Comparison of ENCODE assay signal across 25 mouse cellular contexts in the genomic region with DNA sequence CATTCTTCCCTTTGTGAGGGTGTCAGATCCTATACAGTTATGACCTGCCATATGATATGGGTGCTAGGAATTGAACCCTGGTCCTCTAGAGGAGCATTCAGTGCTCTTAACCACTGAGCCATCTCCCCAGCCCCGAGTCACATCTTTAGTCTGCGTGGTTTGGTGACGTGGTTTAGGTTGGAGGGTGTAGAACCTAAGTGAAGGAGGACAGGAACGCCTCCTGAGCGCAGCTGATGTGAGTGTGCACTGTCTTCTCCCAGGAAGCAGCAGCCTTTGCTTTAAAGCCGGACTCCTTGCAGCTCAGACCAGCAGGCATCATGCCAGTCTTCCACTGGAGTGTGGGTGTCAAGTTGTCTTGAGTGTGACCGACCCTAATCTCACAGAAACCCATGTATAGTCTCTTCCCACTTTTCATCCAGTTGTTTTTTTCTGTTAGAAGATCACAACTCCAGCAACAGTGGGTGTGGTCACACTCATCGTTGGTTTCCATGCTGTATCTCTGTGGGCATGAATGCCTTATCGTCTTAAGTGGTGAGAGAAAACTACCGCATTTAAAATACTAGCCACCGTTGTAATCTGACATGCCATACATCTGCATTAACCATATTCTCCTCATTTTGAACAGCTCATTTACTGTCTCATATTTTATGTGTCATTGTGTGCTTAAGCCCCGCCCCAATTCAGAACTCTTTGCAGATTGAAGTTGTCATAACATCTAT. TPM values are rescaled to one million over a fixed set of nuclear protein-coding genes. Genes with fewer than 3 reads are reported as not detected.
DNase-seq lines count a peak whose midpoint lies in the region; ATAC-seq and TF ChIP-seq lines count a peak whose summit lies in the region.
"Had no signal": no experiment of that assay in that cellular context is flagged by ENCODE, and none has a peak within 500 bp of the region (broad histone marks: within the 10 kb centered on the region; RNA-seq: fewer than 3 reads in every experiment).

No protein-coding gene starts in this region.

- no peak for DNase-seq in stomach, postnatal 0 days (ENCODE audit: low spot score)
- DNase-seq in liver, embryonic 11.5 days (ENCODE audit: low spot score), result no peak
- DNase-seq in liver, postnatal 0 days, result no peak
- DNase-seq in left cerebral cortex, adult 8-10 months (ENCODE audit: low spot score in 2 of 2), result no peak
- no peak for DNase-seq in left cerebral cortex, postnatal 4 days
- DNase-seq in thymus, postnatal 25 days, result no peak
- DNase-seq: adrenal gland, adult 8-10 months; cerebellum, adult 9-10 months; forebrain, postnatal 0 days; gastrocnemius, postnatal 36 days; heart, adult 2 months; kidney, adult 11 months; right cerebral cortex, postnatal 25 days; thymus, adult 18-20 months; thymus, postnatal 4 days had no signal

- no peaks in the 10 kb centered on the region; the same call in 1 of the 2 replicates for H3K4me1 ChIP-seq in stomach, embryonic 15.5 days
- H3K4me1 ChIP-seq in stomach, postnatal 0 days (replicated peaks; ENCODE audit: control insufficient read depth, insufficient read depth), result no peaks in the 10 kb centered on the region
- H3K4me1 ChIP-seq in liver, embryonic 11.5 days (replicated peaks; ENCODE audit: control insufficient read depth, insufficient read depth, low read length), result peaks cover 8% of the 10 kb centered on the region
- H3K4me1 ChIP-seq in liver, postnatal 0 days (ENCODE audit: insufficient read depth), result peaks cover 5% of the 10 kb centered on the region; the same call in 1 of the 2 replicates
- H3K4me1 ChIP-seq: hindbrain, embryonic 12.5 days; midbrain, embryonic 12.5 days had no signal

- no peak overlapping the region for H3K4me3 ChIP-seq in stomach, embryonic 15.5 days (replicated peaks)
- no peak overlapping the region for H3K4me3 ChIP-seq in stomach, postnatal 0 days (ENCODE audit: low read depth, low read length)
- H3K4me3 ChIP-seq in liver, embryonic 11.5 days (ENCODE audit: low read depth, low read length), result no peak overlapping the region
- H3K4me3 ChIP-seq in liver, postnatal 0 days (ENCODE audit: low read depth, low read length), result no peak overlapping the region
- H3K4me3 ChIP-seq: embryonic facial prominence, embryonic 15.5 days; forebrain, embryonic 10.5 days; heart, adult 2 months; hindbrain, embryonic 12.5 days; left cerebral cortex, adult 2 months; limb, embryonic 10.5 days; midbrain, embryonic 12.5 days had no signal

- H3K9ac ChIP-seq in stomach, embryonic 15.5 days, result no peak overlapping the region
- no peak overlapping the region for H3K9ac ChIP-seq in stomach, postnatal 0 days (ENCODE audit: low read length)
- no peak overlapping the region for H3K9ac ChIP-seq in liver, embryonic 11.5 days (ENCODE audit: low read depth, low read length)
- no peak overlapping the region for H3K9ac ChIP-seq in liver, postnatal 0 days (replicated peaks)
- H3K9ac ChIP-seq: embryonic facial prominence, embryonic 15.5 days; forebrain, postnatal 0 days; hindbrain, embryonic 12.5 days; midbrain, embryonic 12.5 days had no signal

- intact Hi-C loops in left cerebral cortex, postnatal 4 days (cut with DNase I), result no loop called here

- no peak overlapping the region for H3K27ac ChIP-seq in stomach, embryonic 15.5 days
- H3K27ac ChIP-seq in stomach, postnatal 0 days (replicated peaks), result no peak overlapping the region
- no peak overlapping the region; the same call in 1 of the 2 replicates for H3K27ac ChIP-seq in liver, embryonic 11.5 days (ENCODE audit: low read depth, low read length)
- H3K27ac ChIP-seq in liver, postnatal 0 days (ENCODE audit: low read depth), result no peak overlapping the region
- H3K27ac ChIP-seq: embryonic facial prominence, embryonic 15.5 days; forebrain, embryonic 10.5 days; heart, adult 2 months; hindbrain, embryonic 12.5 days; left cerebral cortex, adult 2 months; limb, embryonic 10.5 days; macrophage; midbrain, embryonic 12.5 days had no signal

- no peak for TF ChIP-seq CTCF in stomach, postnatal 0 days (IDR thresholded peaks at IDR 0.05; ENCODE audit: low read depth)
- TF ChIP-seq CTCF in liver, postnatal 0 days (IDR thresholded peaks at IDR 0.05; ENCODE audit: low read depth), result no peak

- no peak overlapping the region for H3K4me2 ChIP-seq in stomach, embryonic 15.5 days
- no peak overlapping the region for H3K4me2 ChIP-seq in stomach, postnatal 0 days (replicated peaks; ENCODE audit: low read depth)
- H3K4me2 ChIP-seq in liver, embryonic 11.5 days, result peak overlapping the region; percentile 16
- H3K4me2 ChIP-seq in liver, postnatal 0 days (ENCODE audit: low read depth, low read length), result no peak overlapping the region
- H3K4me2 ChIP-seq: embryonic facial prominence, embryonic 15.5 days; hindbrain, embryonic 12.5 days; midbrain, embryonic 12.5 days had no signal

- H3K36me3 ChIP-seq in stomach, embryonic 15.5 days, result no peaks in the 10 kb centered on the region; the same call in 1 of the 2 replicates
- H3K36me3 ChIP-seq in stomach, postnatal 0 days (ENCODE audit: control insufficient read depth, insufficient read depth, low read length), result no peaks in the 10 kb centered on the region
- H3K36me3 ChIP-seq in liver, embryonic 11.5 days (ENCODE audit: control insufficient read depth, insufficient read depth, low read length), result no peaks in the 10 kb centered on the region
- H3K36me3 ChIP-seq in liver, postnatal 0 days (replicated peaks; ENCODE audit: insufficient read depth, low read length), result no peaks in the 10 kb centered on the region
- H3K36me3 ChIP-seq: hindbrain, embryonic 12.5 days; midbrain, embryonic 12.5 days had no signal

- no peaks in the 10 kb centered on the region for H3K9me3 ChIP-seq in stomach, embryonic 15.5 days
- no peaks in the 10 kb centered on the region for H3K9me3 ChIP-seq in stomach, postnatal 0 days (ENCODE audit: control insufficient read depth, low read length)
- H3K9me3 ChIP-seq in liver, embryonic 11.5 days (ENCODE audit: control insufficient read depth, low read length), result no peaks in the 10 kb centered on the region
- no peaks in the 10 kb centered on the region for H3K9me3 ChIP-seq in liver, postnatal 0 days (ENCODE audit: low read length)
- H3K9me3 ChIP-seq: embryonic facial prominence, embryonic 15.5 days; forebrain, embryonic 10.5 days; hindbrain, embryonic 12.5 days; limb, embryonic 10.5 days; midbrain, embryonic 12.5 days had no signal

- TF ChIP-seq EP300 in stomach, postnatal 0 days (optimal IDR thresholded peaks at IDR 0.05), result no peak
- TF ChIP-seq EP300 in liver, postnatal 0 days (IDR thresholded peaks at IDR 0.05; ENCODE audit: low read depth), result peak; percentile 81

- 86% methylated on average over 12 of the region's 12 CpGs for WGBS in stomach, embryonic 15.5 days
- WGBS in stomach, postnatal 0 days, result 85% methylated on average over 12 of the region's 12 CpGs
- 66% methylated on average over 12 of the region's 12 CpGs for WGBS in liver, embryonic 11.5 days
- WGBS in liver, postnatal 0 days (ENCODE audit: insufficient replicate concordance), result 60% methylated on average over 12 of the region's 12 CpGs

- no peaks in the 10 kb centered on the region for H3K27me3 ChIP-seq in stomach, embryonic 15.5 days (replicated peaks)
- H3K27me3 ChIP-seq in stomach, postnatal 0 days (ENCODE audit: control insufficient read depth, insufficient read depth, low read length), result no peaks in the 10 kb centered on the region
- H3K27me3 ChIP-seq in liver, embryonic 11.5 days (replicated peaks; ENCODE audit: control insufficient read depth, insufficient read depth, low read length), result no peaks in the 10 kb centered on the region
- no peaks in the 10 kb centered on the region for H3K27me3 ChIP-seq in liver, postnatal 0 days (ENCODE audit: insufficient read depth, low read length)
- H3K27me3 ChIP-seq: embryonic facial prominence, embryonic 15.5 days; midbrain, embryonic 12.5 days had no signal

- peak; percentile 35; the same call in 1 of the 2 replicates for ATAC-seq in stomach, embryonic 15.5 days (ENCODE audit: insufficient read depth, low FRiP score, low read depth)
- ATAC-seq in stomach, postnatal 0 days (ENCODE audit: low FRiP score, low TSS enrichment), result no peak
- peak; percentile 83 for ATAC-seq in liver, embryonic 11.5 days (replicated peaks; ENCODE audit: low FRiP score)
- ATAC-seq in liver, postnatal 0 days, result peak; percentile 88
- ATAC-seq: forebrain, postnatal 0 days; lung, postnatal 0 days had no signal

RNA-seq across cellular contexts. Expression of gene Lhfpl2, which starts 28.7 kb away (rescaled TPM):
- 18.2 and 19.1 TPM in 2 replicates for polyA plus RNA-seq in stomach, embryonic 15.5 days (2015; fragmentation: Nextera tagmentation; extraction: Ambion mirVana)
- polyA plus RNA-seq in stomach, postnatal 0 days (2015; fragmentation: Nextera tagmentation; extraction: Ambion mirVana), result 6.8 and 7.0 TPM in 2 replicates
- polyA plus RNA-seq in liver, embryonic 11.5 days (2014; fragmentation: Nextera tagmentation; extraction: Ambion mirVana), result 18.0 and 20.7 TPM in 2 replicates
- polyA plus RNA-seq in liver, postnatal 0 days (2015; fragmentation: Nextera tagmentation; extraction: Ambion mirVana), result 4.3 and 4.6 TPM in 2 replicates
- total RNA-seq in left cerebral cortex, adult 8-10 months (2022), result 10 to 100 TPM; 13.8 to 16.9 (median 14.8) TPM
- total RNA-seq in left cerebral cortex, postnatal 4 days (2021), result 10 to 100 TPM; 23.1 to 26.7 TPM
- total RNA-seq: monocyte, adult 5-6 weeks had no signal
